Mouse (Mus musculus) CH12.LX (cell line): Measurements from ENCODE around the gene Coro7. TPM values are rescaled to one million over a fixed set of nuclear protein-coding genes. Genes with fewer than 3 reads are reported as not detected.

Source experiments
- DNase-seq: peaks from one replicate; pipeline ENCODE4 v3.0.0-alpha.2; 2013; ENCODE audit errors: extremely low read depth
- H3K27ac ChIP-seq: 2 replicates; pipeline ENCODE4 v1.5.1; 2012; ENCODE audit warnings: low read depth, mild to moderate bottlenecking, control low read depth, moderate library complexity; ENCODE audit not compliant: insufficient read depth
- H3K27me3 ChIP-seq: replicated peaks from 2 replicates; pipeline ENCODE3; 2012; ENCODE audit warnings: inconsistent platforms
- H3K36me3 ChIP-seq, 2 experiments: replicated peaks in 1 of 2; 2 replicates each; pipeline versions ENCODE3 to v1.6.1; 2012; ENCODE audit warnings: inconsistent platforms in 1 of 2, low read length in 1 of 2, mild to moderate bottlenecking in 1 of 2, mixed read lengths in 1 of 2, moderate library complexity in 1 of 2; ENCODE audit not compliant: control insufficient read depth in 1 of 2, insufficient read depth in 1 of 2
- H3K4me1 ChIP-seq, 2 experiments: 2 replicates each; pipeline ENCODE4 v1.6.1; 2012; ENCODE audit warnings: inconsistent platforms in 1 of 2, moderate library complexity in 1 of 2; ENCODE audit not compliant: insufficient read depth in 2 of 2, control insufficient read depth in 1 of 2
- H3K4me2 ChIP-seq: 2 replicates; pipeline ENCODE4 v1.6.1; 2012; ENCODE audit warnings: low read depth, mild to moderate bottlenecking, control low read depth; ENCODE audit not compliant: poor library complexity, insufficient read depth, severe bottlenecking
- H3K4me3 ChIP-seq, 3 experiments: fragments of 150-350 bp in 1 of 3; sonication (generic) in 1 of 3; replicated peaks in 1 of 3; 2 replicates each; pipeline versions ENCODE3 to v1.5.1; 2011 to 2012; ENCODE audit warnings: low read depth in 2 of 3, low read length in 2 of 3, mild to moderate bottlenecking in 2 of 3, moderate library complexity in 2 of 3, control low read depth in 1 of 3, improper control_type of control experiment in 1 of 3, inconsistent platforms in 1 of 3, mixed read lengths in 1 of 3; ENCODE audit not compliant: poor library complexity in 1 of 3
- H3K79me2 ChIP-seq: replicated peaks from 2 replicates; pipeline ENCODE4 v1.6.1; 2012; ENCODE audit warnings: mild to moderate bottlenecking, moderate library complexity; ENCODE audit not compliant: control insufficient read depth, poor library complexity, insufficient read depth, severe bottlenecking; ENCODE audit errors: extremely low read depth
- H3K9ac ChIP-seq: 2 replicates; pipeline ENCODE4 v1.6.1; 2012; ENCODE audit warnings: low read depth, mild to moderate bottlenecking, control low read depth, moderate library complexity; ENCODE audit not compliant: insufficient read depth
- H3K9me3 ChIP-seq: replicated peaks from 2 replicates; pipeline ENCODE3; 2012; ENCODE audit warnings: low read length, inconsistent platforms, mixed read lengths
- BHLHE40 ChIP-seq: IDR thresholded peaks from 2 replicates; pipeline ENCODE4 v1.6.1; 2011; ENCODE audit warnings: mild to moderate bottlenecking, low read depth, low read length, improper control_type of control experiment
- CHD1 ChIP-seq: IDR thresholded peaks from 2 replicates; pipeline ENCODE4 v1.6.1; 2012; ENCODE audit warnings: low read depth, low read length, improper control_type of control experiment, inconsistent platforms
- CTCF ChIP-seq, 2 experiments: IDR thresholded peaks in 1 of 2; conservative IDR thresholded peaks in 1 of 2; 2 replicates each; pipeline ENCODE4 v1.5.1; 2011 to 2012; ENCODE audit warnings: low read depth in 2 of 2, low read length in 2 of 2, improper control_type of control experiment in 1 of 2, inconsistent platforms in 1 of 2, mild to moderate bottlenecking in 1 of 2, moderate library complexity in 1 of 2
- E2F4 ChIP-seq: IDR thresholded peaks from 2 replicates; pipeline ENCODE4 v1.6.1; 2011; ENCODE audit warnings: low read depth, low read length, improper control_type of control experiment; ENCODE audit not compliant: insufficient replicate concordance
- GABPA ChIP-seq: IDR thresholded peaks from 2 replicates; pipeline ENCODE4 v1.6.1; 2012; ENCODE audit warnings: low read depth, low read length, improper control_type of control experiment, inconsistent platforms; ENCODE audit not compliant: insufficient replicate concordance
- JUN ChIP-seq: IDR thresholded peaks from 2 replicates; pipeline ENCODE4 v1.6.1; 2011; ENCODE audit warnings: low read depth, mild to moderate bottlenecking, low read length, improper control_type of control experiment, moderate library complexity; ENCODE audit not compliant: insufficient read depth
- JUND ChIP-seq: conservative IDR thresholded peaks from 2 replicates; pipeline ENCODE4 v1.6.1; 2011; ENCODE audit warnings: low read depth, low read length, improper control_type of control experiment
- MAX ChIP-seq: IDR thresholded peaks from 2 replicates; pipeline ENCODE4 v1.6.1; 2011; ENCODE audit warnings: low read length, improper control_type of control experiment
- MXI1 ChIP-seq: IDR thresholded peaks from 2 replicates; pipeline ENCODE4 v1.6.1; 2011; ENCODE audit warnings: mild to moderate bottlenecking, low read depth, low read length, improper control_type of control experiment
- NELFE ChIP-seq: IDR thresholded peaks from 2 replicates; pipeline ENCODE4 v1.6.1; 2011; ENCODE audit warnings: low read depth, low read length, improper control_type of control experiment
- PAX5 ChIP-seq: IDR thresholded peaks from 2 replicates; pipeline ENCODE4 v1.6.1; 2012; ENCODE audit warnings: low read length, inconsistent platforms, mixed read lengths
- POLR2A ChIP-seq: IDR thresholded peaks from 2 replicates; pipeline ENCODE4 v1.6.1; 2011; ENCODE audit warnings: low read depth, mild to moderate bottlenecking, improper control_type of control experiment, low read length
- POLR2AphosphoS2 ChIP-seq: IDR thresholded peaks from 2 replicates; pipeline ENCODE4 v1.6.1; 2011; ENCODE audit warnings: low read depth, low read length, improper control_type of control experiment
- RAD21 ChIP-seq: IDR thresholded peaks from 2 replicates; pipeline ENCODE4 v1.6.1; 2011; ENCODE audit warnings: low read depth, mild to moderate bottlenecking, low read length, improper control_type of control experiment, moderate library complexity
- RCOR1 ChIP-seq: conservative IDR thresholded peaks from 2 replicates; pipeline ENCODE4 v1.6.1; 2012; ENCODE audit warnings: low read depth, mild to moderate bottlenecking, inconsistent platforms, low read length, improper control_type of control experiment
- SMC3 ChIP-seq: IDR thresholded peaks from 2 replicates; pipeline ENCODE4 v1.6.1; 2011; ENCODE audit warnings: low read depth, low read length, improper control_type of control experiment
- TBP ChIP-seq: conservative IDR thresholded peaks from 2 replicates; pipeline ENCODE4 v1.6.1; 2011; ENCODE audit warnings: low read depth, low read length, improper control_type of control experiment
- TCF12 ChIP-seq: IDR thresholded peaks from 2 replicates; pipeline ENCODE4 v1.6.1; 2014; ENCODE audit warnings: low read depth, mild to moderate bottlenecking, inconsistent platforms, low read length, improper control_type of control experiment
- USF1 ChIP-seq: IDR thresholded peaks from 2 replicates; pipeline ENCODE4 v1.6.1; 2014; ENCODE audit warnings: low read depth, mild to moderate bottlenecking, inconsistent platforms, low read length, improper control_type of control experiment
- USF2 ChIP-seq: conservative IDR thresholded peaks from 2 replicates; pipeline ENCODE4 v1.6.1; 2011; ENCODE audit warnings: low read depth, low read length, improper control_type of control experiment
- ZC3H11A ChIP-seq: IDR thresholded peaks from 2 replicates; pipeline ENCODE4 v1.6.1; 2012; ENCODE audit warnings: low read depth, mild to moderate bottlenecking, inconsistent platforms, low read length, improper control_type of control experiment
- ZKSCAN1 ChIP-seq: IDR thresholded peaks from 2 replicates; pipeline ENCODE4 v1.6.1; 2012; ENCODE audit warnings: low read depth, inconsistent platforms, low read length, improper control_type of control experiment, borderline replicate concordance
- ZNF384 ChIP-seq: IDR thresholded peaks from 2 replicates; pipeline ENCODE4 v1.6.1; 2012; ENCODE audit warnings: low read depth, low read length, improper control_type of control experiment, inconsistent platforms
- dilution Hi-C: fragments of 300-500 bp; cut with MboI; formaldehyde crosslinking; loops from 2 replicates; pipeline ENCODE4 v1.14.3; 2020; ENCODE audit warnings: low sequenced_read_pairs; ENCODE audit not compliant: extremely low pct_unique_long_range_greater_than_20kb, extremely low pct_ligation_motif_present
- in situ Hi-C: fragments of 300-500 bp; cut with MboI; formaldehyde crosslinking; loops from 3 replicates; pipeline ENCODE4 v1.14.3; 2019; ENCODE audit warnings: low sequenced_read_pairs, low pct_ligation_motif_present, low pct_unique_long_range_greater_than_20kb, mixed read lengths
- polyA plus RNA-seq: library from polyadenylated mRNA; unstranded; fragments of >175 nt; gene quantifications from 2 replicates; pipeline ENCODE4 v1.2.1, GENCODE M21; 2012; ENCODE audit warnings: low read depth; ENCODE audit not compliant: insufficient read length
- total RNA-seq, 2 experiments: library from RNA; depleted of rRNA; stranded (reverse); fragments of 300-350 nt in 1 of 2; fragments of >200 nt in 1 of 2; gene quantifications; 2 replicates each; pipeline ENCODE4 v1.2.3; 2012 to 2014

Gene Coro7
- total and polyA plus RNA-seq, 3 experiments: 5.7 to 40.2 (median 20.0) TPM

DNA sequence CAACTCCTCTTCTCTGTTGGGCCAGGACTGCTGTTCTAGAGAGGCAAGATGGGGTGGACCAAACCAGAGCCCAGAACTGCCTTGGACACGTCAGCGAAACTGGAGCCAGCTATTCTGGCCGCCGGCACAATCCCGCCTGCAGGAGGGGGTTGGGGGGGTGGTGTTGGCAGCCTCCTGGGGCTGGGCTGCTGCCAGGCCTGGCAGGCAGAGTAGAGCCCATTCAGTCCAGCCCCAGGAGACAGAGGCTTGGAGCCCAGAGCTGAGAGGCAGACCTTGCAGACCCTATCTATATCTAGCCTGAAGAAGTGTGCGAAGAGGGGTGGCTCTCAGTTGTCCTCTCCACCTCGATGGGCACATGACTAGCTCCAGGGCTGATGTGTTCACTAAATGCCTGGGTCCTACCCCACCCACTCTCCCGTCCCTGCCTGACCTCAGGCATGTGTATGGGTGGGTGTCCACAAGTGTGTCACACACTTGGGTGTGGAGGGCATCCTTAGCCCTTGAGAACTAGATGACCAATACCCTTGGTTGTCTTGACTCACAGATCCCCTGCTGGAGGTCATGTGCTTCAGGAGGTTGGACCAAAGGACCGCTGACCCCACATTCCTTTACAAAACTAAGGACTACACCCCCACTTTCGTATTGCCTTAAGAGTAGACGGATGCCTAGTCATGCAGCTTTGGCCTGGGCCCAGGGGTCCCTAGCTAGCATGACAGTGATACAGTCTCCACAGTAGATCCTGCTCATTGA is 35.7 kb downstream of the Coro7 start:
- Histone ChIP-seq H3K4me1 (peaks cover 16 to 31% of the 10 kb centered on the region in 2 experiments), H3K4me3 (no peak overlapping the region), H3K36me3 (peaks cover 17 to 81% of the 10 kb centered on the region in 2 experiments), H3K9me3 (no peaks in the 10 kb centered on the region), H3K4me2 (no peak overlapping the region), H3K27ac (no peak overlapping the region), H3K79me2 (no peaks in the 10 kb centered on the region), H3K9ac (no peak overlapping the region), H3K27me3 (no peaks in the 10 kb centered on the region)
- dilution Hi-C loops: no loop called here
- DNase-seq: no peak
- in situ Hi-C loops: loop anchor here (25.0 kb wide), 1 partner anchor 493 kb away; the partner anchor contains the start of genes Ppl and Sec14l5
- TF ChIP-seq ZNF384 (no peak), NELFE (no peak), POLR2AphosphoS2 (no peak), RAD21 (no peak), ZKSCAN1 (no peak), E2F4 (no peak), USF2 (no peak), PAX5 (no peak), ZC3H11A (no peak), CTCF (conservative IDR thresholded peaks at IDR 0.05 in 1 of 2, IDR thresholded peaks at IDR 0.05 in 1 of 2; ENCODE audit: low read depth in 2 of 2, low read length in 2 of 2) (no peak), RCOR1 (no peak), CHD1 (no peak), TBP (no peak), MAX (no peak), MXI1 (no peak), SMC3 (no peak)

DNA sequence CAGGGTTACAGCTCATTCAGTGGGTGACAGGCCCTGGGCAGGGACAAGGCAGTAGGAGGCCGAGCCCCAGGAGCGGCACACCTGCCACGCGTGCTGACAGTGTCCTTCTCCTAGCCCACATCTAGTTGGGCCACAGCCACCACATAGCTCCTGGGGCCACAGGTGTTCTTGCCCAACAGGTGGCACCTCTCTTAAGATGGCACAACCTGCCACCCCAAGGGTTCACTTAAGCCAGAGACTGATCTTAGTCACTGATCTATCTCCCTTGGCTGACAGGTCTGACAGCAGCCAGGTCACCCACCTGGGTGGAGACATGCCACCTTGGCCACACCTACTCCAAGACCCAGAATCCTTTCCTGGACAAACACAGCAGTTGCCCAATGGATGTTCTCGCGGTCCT is 36.6 kb downstream of the Coro7 start:
- no peak overlapping the region for H3K4me2 ChIP-seq
- dilution Hi-C loops (no loop called here), in situ Hi-C loops (loop anchor here (25.0 kb wide), 1 partner anchor 494 kb away; the partner anchor contains the start of genes Ppl and Sec14l5)
- no peak overlapping the region for H3K9ac ChIP-seq
- TF ChIP-seq MXI1: no peak
- TF ChIP-seq POLR2A: no peak
- TF ChIP-seq TCF12: no peak
- TF ChIP-seq JUN: no peak
- no peak for TF ChIP-seq BHLHE40
- TF ChIP-seq USF1: no peak
- no peak for TF ChIP-seq RAD21
- TF ChIP-seq JUND: no peak
- no peak for TF ChIP-seq GABPA
- H3K27ac ChIP-seq: no peak overlapping the region
- H3K79me2 ChIP-seq: no peaks in the 10 kb centered on the region
- peaks cover 16 to 32% of the 10 kb centered on the region in 2 experiments for H3K4me1 ChIP-seq
- no peaks in the 10 kb centered on the region for H3K27me3 ChIP-seq
- no peak for DNase-seq
- H3K4me3 ChIP-seq: no peak overlapping the region
- H3K36me3 ChIP-seq: peaks cover 12 to 80% of the 10 kb centered on the region in 2 experiments
- no peaks in the 10 kb centered on the region for H3K9me3 ChIP-seq
